Mouse (Mus musculus) adipocyte (in vitro differentiated cells): ENCODE data around the gene Olig2.
"Not testable (repeated sequence)": the region's sequence is repeated elsewhere in the genome, so short reads cannot be mapped to it uniquely, and the experiment has no call there.

Experiments used
- DNase-seq: peaks from one replicate; pipeline ENCODE4 v3.0.0-alpha.2; 2016; ENCODE audit warnings: low spot score

Gene Olig2

DNA sequence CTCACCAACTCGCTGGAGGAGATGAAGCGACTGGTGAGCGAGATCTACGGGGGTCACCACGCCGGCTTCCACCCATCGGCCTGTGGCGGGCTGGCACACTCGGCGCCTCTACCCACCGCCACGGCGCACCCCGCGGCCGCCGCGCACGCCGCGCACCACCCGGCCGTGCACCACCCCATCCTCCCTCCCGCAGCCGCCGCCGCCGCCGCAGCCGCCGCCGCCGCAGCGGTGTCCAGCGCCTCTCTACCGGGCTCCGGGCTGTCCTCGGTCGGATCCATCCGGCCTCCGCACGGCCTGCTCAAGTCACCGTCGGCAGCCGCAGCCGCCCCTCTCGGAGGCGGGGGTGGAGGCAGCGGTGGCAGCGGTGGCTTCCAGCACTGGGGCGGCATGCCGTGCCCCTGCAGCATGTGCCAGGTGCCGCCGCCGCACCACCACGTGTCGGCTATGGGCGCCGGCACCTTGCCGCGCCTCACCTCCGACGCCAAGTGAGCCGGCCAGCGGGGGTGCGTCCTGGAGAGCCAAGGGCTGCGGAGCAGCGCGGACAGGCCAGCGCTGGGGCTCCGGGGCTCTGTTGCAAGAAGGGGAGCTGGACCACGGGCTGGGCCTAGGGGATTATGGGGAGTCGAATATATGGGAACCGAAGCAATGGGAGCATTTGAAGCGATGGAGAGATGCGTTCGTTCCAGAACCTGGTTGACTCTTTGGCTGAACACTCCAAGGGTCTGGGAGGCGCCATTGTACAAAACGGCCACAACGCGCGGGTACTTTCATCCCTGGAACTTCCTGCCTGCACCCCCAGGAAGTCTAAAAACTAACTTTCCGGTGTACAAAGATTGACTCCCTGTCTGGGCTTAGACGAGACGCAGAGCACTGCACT is 1.9 kb downstream of the Olig2 start:
- no peak for DNase-seq

DNA sequence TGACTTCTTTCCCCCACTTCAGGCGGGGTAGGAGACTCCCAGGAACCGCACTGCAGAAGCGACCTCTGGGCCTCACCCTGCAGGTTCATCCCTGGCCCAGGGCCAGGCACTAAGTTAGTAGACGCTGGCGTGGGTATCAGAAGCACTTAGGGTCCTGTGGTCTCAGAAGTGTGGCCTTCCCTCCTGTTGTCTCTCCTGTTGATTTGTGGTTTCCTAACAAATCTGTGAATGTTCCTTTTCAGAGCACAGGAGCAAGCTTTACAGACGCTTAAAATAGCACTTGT is 2.4 kb downstream of the Olig2 start:
- DNase-seq, result no peak

GRCm38 (mm10) chr16:91228238-91229071 is 3.2 kb downstream of the Olig2 start:
- DNase-seq, result no peak

DNA sequence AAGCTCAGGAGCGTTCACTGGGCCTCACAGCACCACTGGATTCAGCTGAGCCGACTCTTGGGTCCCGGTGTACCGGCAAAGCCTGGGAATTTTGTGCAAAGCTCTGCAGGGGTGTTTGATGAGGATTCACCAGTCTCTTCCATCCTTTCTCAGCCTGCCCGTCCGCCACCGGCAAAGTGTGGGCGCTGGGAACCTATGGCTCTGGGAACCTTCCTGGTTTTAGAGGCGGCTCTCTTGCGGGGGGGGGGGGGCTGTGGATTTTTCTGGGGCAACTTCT is 3.8 kb downstream of the Olig2 start:
- no peak for DNase-seq

GRCm38 (mm10) chr16:91229643-91230042 is 4.4 kb downstream of the Olig2 start:
- DNase-seq, result no peak

DNA sequence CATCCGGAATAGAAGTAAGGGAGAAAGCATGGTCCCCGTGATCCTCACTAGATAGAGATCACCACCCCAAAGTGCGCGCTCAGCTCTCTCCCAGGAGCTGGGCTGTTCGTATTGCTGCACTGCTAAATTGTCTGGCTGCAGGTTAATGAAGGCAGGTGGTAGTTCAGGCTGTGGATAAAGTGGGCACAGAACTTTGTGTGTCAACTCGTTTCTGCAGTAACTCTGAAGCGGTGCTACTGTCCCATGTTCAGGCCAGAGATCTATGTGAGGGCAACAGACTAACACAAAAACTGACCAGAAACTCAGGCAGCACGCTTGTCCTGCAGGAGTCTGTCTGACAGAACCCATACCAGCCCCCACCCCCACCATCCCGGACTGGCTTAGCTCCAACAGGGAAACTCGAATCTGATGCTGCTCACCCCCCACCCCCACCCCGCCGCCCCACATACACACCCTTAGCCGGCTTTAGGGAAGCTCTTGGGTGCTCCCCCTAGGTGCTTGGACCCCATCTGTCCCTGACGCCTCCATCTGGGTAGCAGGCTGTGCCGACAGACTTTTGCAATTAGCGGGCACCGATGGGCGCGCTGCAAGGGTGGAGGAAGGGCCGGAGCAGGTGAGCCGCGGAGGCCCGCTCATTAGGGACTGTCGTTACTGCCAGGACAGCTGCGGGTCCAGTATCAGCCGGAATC is 6.7 kb downstream of the Olig2 start:
- no peak for DNase-seq

- no peak for DNase-seq
These were observed 7.4 kb downstream of the Olig2 start for GRCm38 (mm10) chr16:91232470-91233240.

GRCm38 (mm10) chr16:91233241-91233944 is 8.1 kb downstream of the Olig2 start:
- DNase-seq, result no peak

DNA sequence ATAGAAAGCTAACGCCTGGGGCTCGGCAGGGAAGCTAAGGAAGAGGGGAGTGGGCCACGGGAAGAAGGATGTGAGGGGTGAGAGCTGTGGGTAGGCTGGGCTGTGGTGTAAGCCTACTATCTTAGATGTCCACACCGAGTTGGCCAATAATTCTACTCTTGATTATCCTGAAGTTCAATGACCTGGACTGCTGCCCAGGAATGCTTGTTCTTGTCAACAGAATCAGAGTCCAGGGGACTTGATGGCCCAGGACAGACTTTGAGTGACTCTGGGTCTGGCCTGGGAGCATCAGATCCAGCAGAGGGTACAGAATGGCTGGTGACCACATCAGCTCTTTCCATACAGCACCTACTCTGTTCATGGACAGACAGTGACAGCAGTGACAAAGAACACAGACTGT is 13.8 kb downstream of the Olig2 start:
- no peak for DNase-seq

GRCm38 (mm10) chr16:91246292-91246691 is 21.0 kb downstream of the Olig2 start:
- no peak for DNase-seq

GRCm38 (mm10) chr16:91255419-91256164 is 30.3 kb downstream of the Olig2 start:
- not testable (repeated sequence) for DNase-seq

DNA sequence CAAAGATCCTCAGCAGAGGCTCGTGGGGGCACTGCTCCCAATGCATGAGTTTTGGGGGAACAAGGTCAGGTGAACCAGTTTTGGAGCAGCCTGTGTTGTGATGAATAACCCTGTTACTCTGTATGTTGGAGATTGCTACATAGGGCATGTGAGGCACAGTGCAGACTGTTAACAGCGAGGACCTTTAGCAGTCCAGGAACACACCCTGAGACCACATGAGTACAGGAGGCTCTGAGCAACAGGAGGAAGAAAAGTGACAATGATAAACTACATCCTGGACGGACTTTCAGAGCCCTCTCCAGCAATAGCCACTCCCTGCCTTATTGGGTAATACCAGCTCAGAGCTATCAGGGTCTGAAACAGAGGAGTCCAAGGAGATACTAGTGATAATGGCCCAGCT is 33.7 kb downstream of the Olig2 start:
- no peak for DNase-seq

DNA sequence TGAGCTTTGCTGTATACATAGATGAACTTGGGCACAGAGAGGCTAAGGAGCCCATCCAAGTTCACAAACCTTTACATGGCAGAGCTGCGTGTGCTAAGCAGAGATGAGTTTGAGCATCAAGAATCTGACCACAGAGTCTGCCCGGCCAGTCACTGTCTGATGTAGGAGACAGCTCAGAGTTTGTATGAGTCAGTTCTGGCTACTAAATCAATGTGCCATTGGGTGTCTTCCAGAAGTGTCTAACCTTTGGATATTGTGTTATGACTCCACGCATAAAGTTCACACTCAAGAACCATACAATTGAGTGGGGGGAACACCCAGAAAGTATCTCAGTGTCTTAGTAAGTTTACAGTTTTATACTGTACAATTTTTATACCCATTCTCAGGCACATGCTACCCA is 35.6 kb downstream of the Olig2 start:
- DNase-seq, result no peak

- no peak for DNase-seq
These were observed 37.4 kb downstream of the Olig2 start for GRCm38 (mm10) chr16:91262467-91263220.

DNA sequence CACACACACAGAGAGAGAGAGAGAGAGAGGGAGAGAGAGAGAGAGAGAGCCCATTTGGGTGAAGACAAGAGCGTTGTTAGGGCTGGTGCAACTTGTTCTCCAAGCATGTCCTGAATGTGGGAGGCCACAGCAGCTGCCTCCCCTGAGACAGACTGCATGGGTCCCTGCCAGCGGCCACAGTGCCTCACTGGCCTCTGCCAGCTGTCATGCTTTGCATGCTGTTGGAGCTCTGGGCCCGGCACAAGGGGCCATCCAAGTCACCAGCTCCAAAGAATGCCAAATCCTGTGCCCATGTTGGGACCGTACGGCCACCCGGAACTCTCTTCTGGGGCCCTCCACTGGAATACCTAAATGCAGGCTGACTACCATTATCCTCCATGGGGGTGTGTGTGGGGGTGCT is 40.7 kb downstream of the Olig2 start:
- DNase-seq, result no peak

- no peak for DNase-seq
These were observed 43.6 kb downstream of the Olig2 start for GRCm38 (mm10) chr16:91268724-91269452.

GRCm38 (mm10) chr16:91269468-91270211 is 44.4 kb downstream of the Olig2 start, which contains the start of gene Olig1:
Olig1 (plus strand) TSS chr16:91269772.
- no peak for DNase-seq

DNA sequence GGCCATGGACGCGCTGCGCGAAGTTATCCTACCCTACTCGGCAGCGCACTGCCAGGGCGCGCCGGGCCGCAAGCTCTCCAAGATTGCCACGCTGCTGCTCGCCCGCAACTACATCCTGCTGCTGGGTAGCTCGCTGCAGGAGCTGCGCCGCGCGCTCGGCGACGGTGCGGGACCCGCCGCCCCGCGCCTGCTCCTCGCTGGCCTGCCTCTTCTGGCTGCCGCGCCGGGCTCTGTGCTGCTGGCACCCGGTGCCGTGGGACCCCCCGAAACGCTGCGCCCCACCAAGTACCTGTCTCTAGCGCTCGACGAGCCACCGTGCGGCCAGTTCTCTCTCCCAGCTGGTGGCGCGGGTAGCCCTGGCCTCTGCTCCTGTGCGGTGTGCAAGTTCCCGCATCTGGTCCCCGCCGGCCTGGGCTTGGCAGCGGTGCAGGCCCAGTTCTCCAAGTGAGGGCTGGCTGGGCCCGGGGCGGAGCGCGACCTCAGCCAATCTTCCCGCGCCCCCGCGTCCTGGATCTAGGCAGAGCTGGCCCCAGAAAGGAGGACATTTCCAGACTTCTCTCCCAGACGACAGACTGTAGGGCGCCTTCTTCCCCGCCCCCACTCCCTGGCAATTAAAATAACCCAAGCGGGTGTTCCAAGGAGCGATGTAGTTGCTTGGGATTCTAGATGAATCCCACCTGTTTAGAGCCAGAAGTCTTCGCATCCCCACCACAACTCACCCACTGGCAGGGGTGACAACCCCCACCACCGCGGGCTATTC is 45.1 kb downstream of the Olig2 start:
- no peak for DNase-seq
